Mouse (Mus musculus) G1E-ER4 (cell line): ENCODE results near the gene Atp6v1e2. TPM values are rescaled to one million over a fixed set of nuclear protein-coding genes. Genes with fewer than 3 reads are reported as not detected.

ENCODE experiments used
- GATA1 ChIP-seq: IDR thresholded peaks from one replicate; pipeline ENCODE4 v1.8.0; 2012; ENCODE audit warnings: low read length, inconsistent platforms
- polyA plus RNA-seq: library from polyadenylated mRNA; stranded (reverse); fragments of >175 nt; gene quantifications from 2 replicates; pipeline ENCODE4 v1.2.3, GENCODE M21; 2012

Gene Atp6v1e2
- polyA plus RNA-seq, 1 experiment = not detected

DNA sequence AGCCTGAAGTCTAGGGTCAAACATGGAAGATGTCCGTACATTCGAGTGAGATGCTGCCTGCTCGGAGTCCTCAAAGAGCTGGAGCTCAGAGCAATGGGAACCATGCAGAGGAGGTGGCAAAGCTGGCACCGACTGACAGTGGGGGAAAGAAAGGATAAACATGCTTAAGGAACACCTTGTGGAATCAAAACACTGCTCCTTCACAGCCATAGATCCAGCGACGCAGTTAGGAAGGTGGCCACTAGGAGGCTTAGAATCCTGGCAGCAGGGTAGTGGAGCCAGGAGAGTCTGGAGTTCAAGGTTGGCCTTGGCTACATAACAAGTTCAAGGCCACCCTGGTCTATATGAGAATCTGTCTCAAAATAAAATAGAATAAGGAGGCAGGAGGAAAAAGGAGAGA, 41.1 kb downstream of the Atp6v1e2 start:
- TF ChIP-seq GATA1 = no peak

DNA sequence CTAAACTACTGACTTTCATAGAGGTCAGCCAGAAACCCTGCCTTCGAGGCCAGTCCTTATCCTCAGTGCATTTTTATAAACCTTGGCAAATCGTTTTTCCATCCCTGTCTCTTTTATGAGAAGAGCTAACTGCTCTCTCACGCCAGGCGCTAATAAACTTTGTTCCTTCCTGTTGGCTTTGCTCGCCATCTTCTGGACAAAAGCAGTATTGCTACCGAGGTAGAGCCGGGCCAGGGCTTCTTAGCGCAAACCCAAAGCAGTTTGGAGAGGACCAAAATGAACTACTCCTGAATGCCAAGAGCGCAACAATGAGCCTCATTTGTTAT, 41.6 kb downstream of the Atp6v1e2 start:
- TF ChIP-seq GATA1 = no peak

DNA sequence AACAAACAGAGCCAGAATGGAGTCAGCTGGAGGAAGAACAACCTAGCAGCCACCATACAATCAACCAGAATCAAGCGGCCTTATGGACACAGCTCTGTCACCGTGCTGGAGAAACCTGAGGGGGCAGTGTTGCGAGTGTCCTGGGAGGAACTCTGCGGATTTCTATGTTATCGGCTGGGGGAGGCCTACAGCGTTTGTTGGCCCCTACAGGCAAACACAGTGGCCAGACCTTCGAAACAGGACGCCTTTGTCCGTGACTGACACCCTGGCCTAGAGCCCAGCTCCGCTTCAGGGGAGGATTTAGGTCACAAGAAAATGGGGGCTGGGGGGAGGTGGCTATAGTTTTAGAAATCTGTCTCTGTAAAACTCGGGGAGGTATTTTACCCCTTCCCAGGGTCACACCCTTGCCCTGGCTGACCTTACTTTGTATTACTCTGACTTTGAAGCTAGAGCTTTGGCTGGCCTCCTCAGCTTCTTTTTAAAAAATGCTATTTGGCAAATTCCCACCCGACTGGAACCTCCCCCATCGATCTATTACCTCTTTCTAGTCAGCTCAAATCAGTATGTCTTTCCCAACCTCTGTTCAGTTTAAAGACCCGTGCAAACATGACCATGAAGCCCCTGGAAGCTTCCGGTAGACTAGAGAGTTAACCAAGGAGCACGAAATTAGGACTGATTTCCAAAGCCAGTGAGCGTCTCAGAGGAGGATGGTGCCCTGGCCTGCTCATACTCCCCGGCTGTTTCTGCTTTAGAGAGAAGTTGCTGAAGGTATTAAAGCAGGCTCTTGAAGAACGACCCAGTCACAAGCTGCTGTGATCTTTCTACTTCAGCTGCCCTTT, 42.2 kb downstream of the Atp6v1e2 start:
- TF ChIP-seq GATA1 = no peak

DNA sequence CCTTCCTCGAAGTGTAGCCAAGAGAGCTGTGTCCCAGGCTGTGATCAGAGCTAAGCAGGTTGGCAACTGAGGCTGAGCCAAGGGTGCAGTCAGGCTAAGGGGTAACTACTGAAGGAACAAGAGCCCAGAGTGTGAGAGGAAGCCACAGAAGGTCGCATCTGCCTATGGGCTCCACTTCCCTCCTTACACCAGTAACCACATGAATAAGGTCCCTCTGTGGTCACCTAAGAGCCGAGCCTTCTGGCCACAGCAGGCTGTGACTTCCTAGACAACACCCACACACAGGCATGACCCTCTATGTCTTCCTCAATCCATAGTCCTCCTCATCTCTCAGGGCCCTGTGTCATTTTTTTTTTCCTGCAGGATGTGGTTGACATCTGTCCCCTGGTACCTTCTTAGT, 43.5 kb downstream of the Atp6v1e2 start:
- no peak for TF ChIP-seq GATA1

DNA sequence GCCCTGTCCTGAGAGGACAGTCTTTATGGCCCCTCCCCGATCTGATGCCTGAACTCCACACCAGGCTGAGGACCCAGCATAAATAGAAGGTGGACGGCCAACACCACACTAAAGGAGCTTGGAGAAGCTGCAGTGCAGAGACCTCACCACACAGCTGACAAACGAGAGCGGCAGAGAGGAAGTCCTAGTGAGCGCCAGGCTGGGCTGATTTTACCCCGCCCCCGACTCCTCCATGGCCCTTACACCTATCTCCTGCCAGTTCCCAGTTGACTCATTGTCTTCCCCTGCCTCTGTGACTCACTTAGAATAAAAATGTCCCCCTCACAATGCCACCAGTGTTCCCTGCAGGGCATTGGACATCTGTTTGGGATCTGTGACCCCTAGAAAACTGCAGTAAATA, 44.1 kb downstream of the Atp6v1e2 start:
- TF ChIP-seq GATA1 = no peak

DNA sequence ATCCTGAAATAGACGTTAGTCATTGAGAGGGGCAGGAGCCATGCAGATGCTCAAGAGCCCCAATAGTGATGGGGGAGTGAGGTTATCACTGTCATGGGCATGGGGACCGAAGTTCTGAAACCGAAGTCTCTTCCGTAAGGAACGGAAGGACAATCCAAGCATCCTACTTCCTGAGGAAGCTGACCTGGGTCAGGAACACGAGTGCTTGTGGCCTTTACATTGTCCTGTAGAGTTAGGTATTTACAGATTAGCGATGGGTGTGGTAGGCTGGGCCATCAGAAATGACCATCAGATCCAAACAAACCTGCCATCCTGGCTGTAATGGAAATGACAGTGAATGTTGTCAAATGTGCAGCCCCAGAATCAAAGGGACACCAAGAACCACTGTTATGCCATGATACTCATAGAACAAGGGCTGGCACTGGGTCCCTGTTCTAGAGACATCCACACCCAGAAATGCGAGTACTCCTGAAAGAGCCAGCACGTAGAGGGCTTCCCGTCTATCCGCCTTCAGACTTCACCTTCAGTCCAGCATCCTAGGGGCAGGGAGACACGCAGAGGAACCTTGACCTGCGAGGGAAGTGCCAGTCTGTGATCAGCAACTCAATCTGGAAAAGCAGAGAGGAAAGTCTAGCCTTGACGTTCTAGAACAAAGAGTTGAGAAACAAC, 45.2 kb downstream of the Atp6v1e2 start:
- no peak for TF ChIP-seq GATA1

DNA sequence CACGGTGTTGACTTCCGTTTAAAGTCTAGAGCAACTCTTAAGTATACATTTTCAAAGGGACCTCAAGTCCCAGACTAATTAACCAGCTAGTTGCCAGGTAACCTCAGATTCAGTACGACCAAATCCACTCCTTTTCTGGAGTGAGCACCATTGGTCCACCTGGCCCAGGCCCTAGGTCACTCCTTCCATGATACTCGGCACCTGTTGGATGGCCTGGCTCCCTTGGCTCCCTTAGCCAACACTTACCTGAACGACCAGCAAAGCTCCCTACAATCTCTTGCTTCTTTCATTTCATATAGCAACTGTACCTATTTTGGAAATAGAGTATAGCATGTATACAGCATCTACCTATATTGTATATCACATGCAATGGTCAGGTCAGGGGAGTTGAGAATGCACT, 47.1 kb downstream of the Atp6v1e2 start:
- TF ChIP-seq GATA1 = no peak

DNA sequence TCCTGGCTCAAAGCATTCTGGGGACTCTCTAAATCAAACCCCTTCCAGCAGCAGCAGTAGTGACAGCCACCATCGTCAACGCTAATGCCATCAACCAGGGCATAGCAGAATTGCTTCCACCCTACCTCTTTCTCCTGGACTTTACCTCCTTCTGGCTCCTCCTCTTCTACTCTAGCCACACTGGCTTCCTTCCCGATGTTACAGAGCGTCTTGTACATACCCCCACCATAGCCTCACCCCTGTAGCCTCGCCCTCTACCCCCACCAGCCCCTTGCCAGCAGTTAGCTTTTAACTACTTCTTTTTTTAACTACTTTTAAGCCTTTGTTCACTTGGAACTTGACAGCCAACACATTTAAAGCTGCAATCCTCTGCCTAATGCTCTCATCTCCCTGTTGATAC, 47.9 kb downstream of the Atp6v1e2 start:
- TF ChIP-seq GATA1 = no peak

DNA sequence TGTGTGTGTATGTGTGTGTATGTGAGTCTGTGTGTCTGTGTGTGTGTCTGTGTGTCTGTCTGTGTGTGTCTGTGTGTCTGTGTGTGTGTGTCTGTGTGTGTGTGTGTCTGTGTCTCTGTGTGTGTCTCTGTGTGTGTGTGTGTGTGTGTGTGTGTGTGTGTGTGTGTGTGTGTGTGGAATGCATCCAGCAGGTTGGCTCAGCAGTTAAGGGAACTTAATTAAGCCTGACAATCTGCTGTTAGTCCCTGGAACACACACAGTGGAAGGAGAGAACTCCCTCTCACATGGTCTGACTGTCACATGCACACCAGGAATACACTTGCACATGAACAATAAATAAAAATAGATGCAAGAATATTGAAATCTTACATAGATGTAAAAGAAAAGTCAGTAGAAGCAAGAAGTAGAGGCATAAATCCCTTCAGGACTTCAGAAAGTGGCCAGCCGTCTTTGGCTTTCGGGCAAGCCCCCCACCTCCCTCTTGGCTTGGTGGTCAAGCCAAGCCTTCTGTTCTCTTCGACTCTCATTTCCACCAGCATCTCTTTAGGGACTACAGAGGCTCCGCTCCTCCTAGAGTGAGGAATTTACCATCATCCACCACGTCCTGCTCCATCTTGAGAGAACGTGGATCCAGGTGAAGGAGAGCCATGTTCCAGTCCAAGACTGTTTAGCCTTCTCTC, 50.1 kb downstream of the Atp6v1e2 start:
- TF ChIP-seq GATA1 = no peak

DNA sequence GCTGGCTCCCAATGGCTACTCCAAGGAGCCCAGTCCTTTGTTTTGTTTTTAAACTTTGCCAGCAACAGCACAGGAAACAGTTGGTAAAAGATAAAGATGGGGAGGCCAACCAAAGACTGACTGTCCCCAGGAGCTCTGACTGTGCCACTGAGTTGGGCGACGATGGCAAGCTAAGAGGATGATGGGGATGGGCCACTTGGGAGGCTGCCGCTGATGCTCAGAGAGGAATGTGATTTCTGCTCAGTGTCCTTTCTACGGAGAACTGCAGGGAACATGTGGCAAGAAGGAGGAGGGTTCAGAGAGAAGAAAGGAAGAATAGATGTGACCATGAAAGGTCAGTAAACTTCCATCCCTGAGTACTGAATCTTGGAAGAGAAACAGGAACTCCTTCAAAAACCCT, 52.5 kb downstream of the Atp6v1e2 start:
- no peak for TF ChIP-seq GATA1

Other genes starting within 250 kb of the Atp6v1e2 start
- gene Epas1, start 194.2 kb downstream of the Atp6v1e2 start, polyA plus RNA-seq = not detected in 2 replicates
- gene Tmem247, start 30.5 kb downstream of the Atp6v1e2 start, polyA plus RNA-seq = not detected in 2 replicates
- gene Rhoq, start 15.2 kb upstream of the Atp6v1e2 start, polyA plus RNA-seq = not detected in 2 replicates
- 2.2 and 3.7 TPM in 2 replicates for gene Pigf, start 77.5 kb upstream of the Atp6v1e2 start, polyA plus RNA-seq
- gene Cript, start 77.7 kb upstream of the Atp6v1e2 start, polyA plus RNA-seq = 2.2 and 3.1 TPM in 2 replicates
- 11.9 and 15.4 TPM in 2 replicates for gene Socs5, start 159.8 kb upstream of the Atp6v1e2 start, polyA plus RNA-seq